Mouse (Mus musculus) embryonic facial prominence, embryonic 11.5 days (tissue): ENCODE measurements around the gene Celf2. TPM values are rescaled to one million over a fixed set of nuclear protein-coding genes. Genes with fewer than 3 reads are reported as not detected.

Source experiments
- ATAC-seq: fragments of 200-750 bp; cut with Nextera tagmentation; replicated peaks from 2 replicates; pipeline ENCODE4 v1.8.0; 2017; ENCODE audit warnings: low read depth; ENCODE audit not compliant: insufficient number of reproducible peaks, low FRiP score, low TSS enrichment
- DNase-seq: peaks from one replicate; pipeline ENCODE4 v3.0.0-alpha.2; 2015; ENCODE audit warnings: low spot score
- H3K27ac ChIP-seq: fragments of 300-500 bp; sonication (generic); replicated peaks from 2 replicates; pipeline ENCODE4 v1.5.1; 2014; ENCODE audit warnings: mild to moderate bottlenecking, low read depth, low read length, control low read depth
- H3K27me3 ChIP-seq: fragments of 300-500 bp; sonication (generic); 2 replicates; pipeline ENCODE4 v1.6.1; 2014; ENCODE audit warnings: mild to moderate bottlenecking, low read length, moderate library complexity, mixed read lengths; ENCODE audit not compliant: control insufficient read depth, insufficient read depth
- H3K36me3 ChIP-seq: fragments of 300-500 bp; sonication (generic); replicated peaks from 2 replicates; pipeline ENCODE4 v1.6.1; 2014; ENCODE audit warnings: low read depth, mild to moderate bottlenecking, low read length, moderate library complexity, mixed read lengths; ENCODE audit not compliant: control insufficient read depth, insufficient read depth
- H3K4me1 ChIP-seq: fragments of 300-500 bp; sonication (generic); 2 replicates; pipeline ENCODE4 v1.6.1; 2014; ENCODE audit warnings: low read length, mixed read lengths; ENCODE audit not compliant: control insufficient read depth, insufficient read depth
- H3K4me2 ChIP-seq: fragments of 300-500 bp; sonication (generic); 2 replicates; pipeline ENCODE4 v1.6.1; 2014; ENCODE audit warnings: low read depth, mild to moderate bottlenecking, control low read depth, low read length, moderate library complexity
- H3K4me3 ChIP-seq: fragments of 300-500 bp; sonication (generic); 2 replicates; pipeline ENCODE4 v1.5.1; 2014; ENCODE audit warnings: low read depth, low read length, control low read depth
- H3K9ac ChIP-seq: fragments of 300-500 bp; sonication (generic); replicated peaks from 2 replicates; pipeline ENCODE4 v1.6.1; 2014; ENCODE audit warnings: mild to moderate bottlenecking, control low read depth, low read length
- H3K9me3 ChIP-seq: fragments of 300-500 bp; sonication (generic); replicated peaks from 2 replicates; pipeline ENCODE4 v1.6.1; 2016; ENCODE audit warnings: mild to moderate bottlenecking, low read length, inconsistent platforms, mixed read lengths; ENCODE audit not compliant: control insufficient read depth
- WGBS: fragments of 180-500 bp; shearing (Covaris S2); extraction: QIAGEN DNeasy Blood & Tissue Kit; methylation state at CpG from one replicate; pipeline ENCODE4 v1.1.7; 2014; 5-methylcytosine and 5-hydroxymethylcytosine counted together
- polyA plus RNA-seq: library from polyadenylated mRNA; unstranded; fragments of >200 nt; fragmentation: Nextera tagmentation; extraction: Ambion mirVana; gene quantifications from 2 replicates; pipeline ENCODE4 v1.2.1, GENCODE M21; 2014

Celf2 gene
- polyA plus RNA-seq, 1 experiment from 2014 or later, result 43.2 TPM

DNA sequence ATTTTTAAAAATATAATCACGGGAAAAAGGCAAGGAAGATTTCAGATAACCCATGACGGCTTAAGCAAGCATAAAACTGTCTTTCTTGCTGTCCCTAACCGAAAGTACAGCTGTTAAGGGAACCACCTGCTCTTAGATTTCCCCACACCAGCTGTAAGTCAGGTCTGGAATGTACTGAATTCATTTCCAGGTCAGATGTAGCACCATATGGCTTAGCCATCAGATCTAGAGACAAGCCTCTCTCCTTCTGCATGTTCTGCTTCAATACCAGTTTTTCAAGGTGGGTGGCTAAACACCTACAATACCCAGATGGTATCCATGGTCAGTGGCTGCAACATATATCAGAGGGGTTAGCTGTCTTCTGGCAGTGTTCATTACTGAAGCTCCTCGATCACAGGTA lies 841.8 kb downstream of the Celf2 start:
- Histone ChIP-seq H3K4me3 (no peak overlapping the region), H3K4me1 (no peaks in the 10 kb centered on the region), H3K27ac (no peak overlapping the region), H3K4me2 (no peak overlapping the region), H3K36me3 (no peaks in the 10 kb centered on the region), H3K9me3 (no peaks in the 10 kb centered on the region), H3K27me3 (no peaks in the 10 kb centered on the region), H3K9ac (no peak overlapping the region)
- no peak for DNase-seq
- ATAC-seq, result no peak
- WGBS, result 83% methylated on average over 4 of the region's 4 CpGs

DNA sequence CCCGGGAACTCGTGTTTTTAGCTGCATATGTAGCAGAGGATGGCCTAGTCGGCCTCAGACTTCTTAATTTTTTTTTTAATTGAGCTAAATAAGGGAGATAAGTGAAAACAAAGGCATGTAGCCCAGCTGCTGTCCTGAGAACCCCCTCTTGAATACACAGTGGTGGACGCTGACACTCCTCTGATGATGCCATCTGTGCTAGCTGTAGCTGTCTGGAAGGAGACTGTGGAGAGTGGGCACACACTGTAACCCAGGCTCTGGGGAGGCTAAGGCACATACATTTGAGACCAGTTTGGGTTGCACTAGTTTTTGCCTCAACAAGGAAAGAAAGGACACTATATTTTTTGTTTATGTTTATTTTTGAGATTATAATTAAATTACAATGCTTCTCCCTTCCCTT lies 849.5 kb downstream of the Celf2 start:
- Histone ChIP-seq H3K36me3 (no peaks in the 10 kb centered on the region), H3K9me3 (no peaks in the 10 kb centered on the region), H3K27me3 (no peaks in the 10 kb centered on the region), H3K27ac (no peak overlapping the region), H3K4me1 (no peaks in the 10 kb centered on the region), H3K4me3 (no peak overlapping the region), H3K9ac (no peak overlapping the region), H3K4me2 (no peak overlapping the region)
- WGBS, result 77% methylated on average over 4 of the region's 4 CpGs
- ATAC-seq (no peak), DNase-seq (no peak)

DNA sequence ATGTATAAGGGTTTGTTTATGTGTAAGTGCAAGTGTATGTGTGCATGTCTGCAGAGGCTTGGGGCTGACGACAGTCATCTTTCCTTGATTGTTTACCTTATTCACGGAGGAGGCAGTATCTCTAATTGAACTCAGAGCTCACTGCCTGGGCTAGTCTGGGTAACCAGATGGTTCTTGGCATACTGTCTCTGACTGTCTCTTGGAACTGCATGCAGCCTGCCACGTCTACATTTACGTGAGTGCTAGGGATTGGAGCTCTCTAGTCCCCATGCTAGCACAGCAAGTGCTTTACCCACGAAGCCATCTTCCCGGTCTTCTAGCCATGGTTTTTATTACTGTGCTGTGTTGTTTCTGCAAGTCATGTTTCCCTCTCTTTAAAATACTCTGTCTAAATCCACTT lies 855.6 kb downstream of the Celf2 start:
- DNase-seq, result no peak
- no peak overlapping the region for H3K9ac ChIP-seq
- ATAC-seq, result no peak
- WGBS, result 58% methylated on average over 6 of the region's 6 CpGs
- no peak overlapping the region for H3K4me3 ChIP-seq
- no peak overlapping the region for H3K4me2 ChIP-seq
- H3K36me3 ChIP-seq, result no peaks in the 10 kb centered on the region
- no peaks in the 10 kb centered on the region for H3K9me3 ChIP-seq
- H3K4me1 ChIP-seq, result no peaks in the 10 kb centered on the region
- no peak overlapping the region for H3K27ac ChIP-seq
- H3K27me3 ChIP-seq, result no peaks in the 10 kb centered on the region

DNA sequence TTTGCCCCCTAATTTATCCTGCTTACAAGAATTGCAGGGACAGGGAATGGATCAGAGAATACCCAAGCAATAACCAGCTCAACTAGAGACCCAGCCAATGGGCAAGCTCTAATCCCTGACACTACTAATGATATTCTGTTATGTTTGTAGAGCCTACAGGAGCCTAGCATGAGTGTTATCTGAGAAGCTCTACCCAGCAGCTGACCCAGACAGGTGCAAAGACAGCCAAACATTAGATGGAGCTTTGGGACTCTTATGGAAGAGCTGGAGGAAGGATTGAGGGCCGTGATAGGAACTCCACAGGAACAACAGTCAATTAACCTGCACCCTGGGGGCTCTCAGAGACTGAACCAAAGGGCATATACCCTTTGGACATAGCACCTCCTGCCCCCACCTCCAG lies 857.7 kb downstream of the Celf2 start:
- H3K4me2 ChIP-seq, result no peak overlapping the region
- DNase-seq (no peak), ATAC-seq (no peak)
- H3K9me3 ChIP-seq, result no peaks in the 10 kb centered on the region
- no peak overlapping the region for H3K27ac ChIP-seq
- no peak overlapping the region for H3K9ac ChIP-seq
- no peaks in the 10 kb centered on the region for H3K36me3 ChIP-seq
- no peaks in the 10 kb centered on the region for H3K27me3 ChIP-seq
- 67% methylated on average over 1 of the region's 1 CpGs for WGBS
- no peaks in the 10 kb centered on the region for H3K4me1 ChIP-seq
- H3K4me3 ChIP-seq, result no peak overlapping the region

DNA sequence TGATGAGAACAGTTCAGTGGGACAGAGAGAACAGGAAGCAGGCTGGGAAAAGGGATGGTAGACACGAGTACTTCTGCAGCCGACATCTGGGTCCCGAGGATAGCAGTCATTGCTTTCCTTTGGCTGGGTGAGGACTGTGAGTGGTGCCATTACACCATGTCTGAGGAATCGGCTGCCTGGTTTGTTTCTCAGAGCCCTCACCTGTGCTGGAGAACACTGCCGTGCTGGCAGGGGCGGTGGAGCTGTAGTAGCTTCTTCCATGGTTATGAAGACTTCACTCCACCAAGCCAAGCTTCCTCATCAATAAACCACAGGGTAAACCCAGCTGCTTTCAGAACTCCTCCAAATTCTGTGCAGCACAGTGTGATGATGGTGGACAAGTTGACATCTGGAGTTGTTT lies 860.5 kb downstream of the Celf2 start:
- no peak overlapping the region for H3K9ac ChIP-seq
- 84% methylated on average over 6 of the region's 6 CpGs for whole genome bisulfite sequencing
- H3K27ac ChIP-seq, result no peak overlapping the region
- no peaks in the 10 kb centered on the region for H3K27me3 ChIP-seq
- no peak overlapping the region for H3K4me3 ChIP-seq
- ATAC-seq (no peak), DNase-seq (no peak)
- no peaks in the 10 kb centered on the region for H3K36me3 ChIP-seq
- no peaks in the 10 kb centered on the region for H3K9me3 ChIP-seq
- no peak overlapping the region for H3K4me2 ChIP-seq
- H3K4me1 ChIP-seq, result no peaks in the 10 kb centered on the region

DNA sequence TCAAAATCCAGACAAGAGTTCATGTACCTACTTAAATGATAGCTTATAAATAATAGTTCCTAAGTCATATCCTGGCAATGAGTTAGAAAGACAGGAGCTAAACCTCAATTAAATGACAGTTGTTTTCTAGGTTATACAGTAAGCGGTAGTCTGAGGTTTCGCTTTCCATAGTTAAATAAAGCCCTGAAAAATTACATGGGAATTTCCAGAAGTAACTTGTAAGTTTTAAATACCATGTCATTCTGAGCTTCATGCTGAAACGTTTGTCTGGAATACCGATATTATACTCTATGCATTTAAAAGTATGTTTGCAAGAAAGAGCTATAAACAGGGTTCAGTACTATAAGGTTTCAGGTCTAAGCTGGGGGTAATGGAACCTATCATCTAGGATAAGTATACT lies 862.3 kb downstream of the Celf2 start:
- Histone ChIP-seq H3K4me3 (no peak overlapping the region), H3K9me3 (no peaks in the 10 kb centered on the region), H3K9ac (no peak overlapping the region), H3K4me1 (no peaks in the 10 kb centered on the region), H3K4me2 (no peak overlapping the region), H3K27ac (no peak overlapping the region), H3K36me3 (no peaks in the 10 kb centered on the region), H3K27me3 (no peaks in the 10 kb centered on the region)
- ATAC-seq, result no peak
- 94% methylated on average over 4 of the region's 4 CpGs for WGBS
- DNase-seq, result no peak

DNA sequence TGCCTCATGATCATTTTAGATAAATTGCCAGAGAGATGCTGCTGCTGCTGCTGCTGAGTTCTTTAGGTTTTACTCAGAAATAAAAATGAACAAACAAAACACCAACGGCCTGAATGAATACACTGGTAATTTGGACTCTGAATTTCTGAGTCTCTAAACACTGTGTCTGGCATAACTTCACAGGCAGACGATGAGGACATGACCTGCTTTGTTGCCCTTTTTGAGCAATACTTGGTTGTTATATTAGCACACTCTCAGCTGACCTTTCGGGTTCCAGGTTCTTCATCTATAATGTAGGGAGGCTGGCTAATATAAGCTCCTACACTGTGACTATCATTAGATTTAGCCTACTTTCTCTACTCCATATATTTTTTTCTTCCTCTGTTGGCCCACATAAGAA lies 863.0 kb downstream of the Celf2 start:
- no peaks in the 10 kb centered on the region for H3K9me3 ChIP-seq
- no peaks in the 10 kb centered on the region for H3K36me3 ChIP-seq
- H3K9ac ChIP-seq, result no peak overlapping the region
- 84% methylated on average over 3 of the region's 3 CpGs for WGBS
- H3K27ac ChIP-seq, result no peak overlapping the region
- no peaks in the 10 kb centered on the region for H3K4me1 ChIP-seq
- no peak overlapping the region for H3K4me2 ChIP-seq
- ATAC-seq (no peak), DNase-seq (no peak)
- H3K4me3 ChIP-seq, result no peak overlapping the region
- no peaks in the 10 kb centered on the region for H3K27me3 ChIP-seq

DNA sequence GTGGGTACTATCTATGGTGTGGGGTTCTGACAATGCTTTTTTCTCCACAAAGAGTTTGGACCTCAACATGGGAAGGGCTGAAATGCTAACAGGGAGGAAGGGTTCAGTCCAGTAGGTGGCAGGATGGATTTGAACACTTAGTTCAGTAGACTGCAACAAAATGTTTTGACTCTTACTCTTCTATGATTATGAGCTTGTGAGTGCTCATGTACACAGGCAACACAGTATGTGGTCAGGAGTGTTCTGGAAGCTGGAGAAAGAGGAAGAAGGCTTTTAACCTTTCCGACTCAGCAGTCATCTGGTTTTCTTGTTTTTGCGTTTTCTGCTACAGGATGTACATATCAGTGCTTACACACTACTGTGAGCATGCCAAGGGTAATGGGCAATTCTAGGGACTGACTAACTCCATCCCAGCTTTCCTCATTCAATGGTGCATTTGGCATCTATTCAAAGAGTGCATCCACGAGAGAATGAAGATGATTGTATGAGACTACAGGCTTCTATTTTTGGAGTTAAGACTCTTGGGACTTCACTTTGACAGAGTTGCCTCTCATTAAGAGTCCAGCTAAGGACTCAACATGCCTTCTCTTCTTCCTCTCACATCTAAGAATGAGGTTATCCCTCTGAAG lies 867.0 kb downstream of the Celf2 start:
- H3K4me3 ChIP-seq, result no peak overlapping the region
- H3K36me3 ChIP-seq, result no peaks in the 10 kb centered on the region
- WGBS, result 76% methylated on average over 3 of the region's 3 CpGs
- no peak overlapping the region for H3K27ac ChIP-seq
- no peaks in the 10 kb centered on the region for H3K9me3 ChIP-seq
- H3K9ac ChIP-seq, result no peak overlapping the region
- H3K4me1 ChIP-seq, result no peaks in the 10 kb centered on the region
- ATAC-seq, result no peak
- no peaks in the 10 kb centered on the region for H3K27me3 ChIP-seq
- no peak overlapping the region for H3K4me2 ChIP-seq
- no peak for DNase-seq
